Mouse (Mus musculus) heart, postnatal 0 days (tissue): ENCODE measurements around the gene Ppil1. TPM values are rescaled to one million over a fixed set of nuclear protein-coding genes. Genes with fewer than 3 reads are reported as not detected.

Source experiments
- ATAC-seq: fragments of 200-750 bp; cut with Nextera tagmentation; 2 replicates; pipeline ENCODE4 v1.8.0; 2017; ENCODE audit warnings: low read depth, moderate number of reproducible peaks, moderate library complexity; ENCODE audit not compliant: insufficient read depth
- DNase-seq: peaks from one replicate; pipeline ENCODE4 v3.0.0-alpha.2; 2016; ENCODE audit warnings: low spot score
- H3K27ac ChIP-seq: fragments of 300-500 bp; sonication (generic); 2 replicates; pipeline ENCODE4 v1.5.1; 2014; ENCODE audit warnings: low read depth, mild to moderate bottlenecking
- H3K27me3 ChIP-seq: fragments of 300-500 bp; sonication (generic); 2 replicates; pipeline ENCODE4 v1.6.1; 2014; ENCODE audit warnings: low read length, mixed read lengths; ENCODE audit not compliant: control insufficient read depth, insufficient read depth
- H3K36me3 ChIP-seq: fragments of 300-500 bp; sonication (generic); replicated peaks from 2 replicates; pipeline ENCODE4 v1.6.1; 2014; ENCODE audit warnings: low read length, mixed read lengths; ENCODE audit not compliant: control insufficient read depth, insufficient read depth
- H3K4me1 ChIP-seq: fragments of 300-500 bp; sonication (generic); 2 replicates; pipeline ENCODE4 v1.6.1; 2014; ENCODE audit warnings: antibody characterized with exemption; ENCODE audit not compliant: control insufficient read depth, insufficient read depth
- H3K4me2 ChIP-seq: fragments of 300-500 bp; sonication (generic); 2 replicates; pipeline ENCODE4 v1.6.1; 2014; ENCODE audit warnings: low read depth, mild to moderate bottlenecking, low read length, moderate library complexity
- H3K4me3 ChIP-seq: fragments of 300-500 bp; sonication (generic); 2 replicates; pipeline ENCODE4 v1.5.1; 2014; ENCODE audit warnings: low read depth, low read length
- H3K9ac ChIP-seq: fragments of 300-500 bp; sonication (generic); replicated peaks from 2 replicates; pipeline ENCODE4 v1.6.1; 2014; ENCODE audit warnings: low read depth, low read length, mixed read lengths
- H3K9me3 ChIP-seq: fragments of 300-500 bp; sonication (generic); replicated peaks from 2 replicates; pipeline ENCODE4 v1.6.1; 2016; ENCODE audit warnings: low read length; ENCODE audit not compliant: control insufficient read depth
- CTCF ChIP-seq: IDR thresholded peaks from 2 replicates; pipeline ENCODE4 v1.5.1; 2016; ENCODE audit warnings: antibody characterized with exemption, control low read depth, low read depth
- EP300 ChIP-seq: IDR thresholded peaks from 2 replicates; pipeline ENCODE4 v1.6.1; 2016; ENCODE audit warnings: antibody characterized with exemption, low read depth
- WGBS: fragments of 180-500 bp; shearing (Covaris S2); extraction: QIAGEN DNeasy Blood & Tissue Kit; methylation state at CpG from one replicate; pipeline ENCODE4 v1.1.7; 2014; 5-methylcytosine and 5-hydroxymethylcytosine counted together
- polyA plus RNA-seq: library from polyadenylated mRNA; unstranded; fragments of >200 nt; fragmentation: Nextera tagmentation; extraction: Ambion mirVana; gene quantifications from 2 replicates; pipeline ENCODE4 v1.2.1, GENCODE M21; 2015
- total RNA-seq: library from RNA; depleted of rRNA; stranded (reverse); fragments of >200 nt; gene quantifications from 2 replicates; pipeline ENCODE4 v1.2.3, GENCODE M21; 2014; ENCODE audit warnings: low replicate concordance

Gene Ppil1
- total and polyA plus RNA-seq, 2 experiments from 2014 or later: 46.3 to 75.5 TPM

DNA sequence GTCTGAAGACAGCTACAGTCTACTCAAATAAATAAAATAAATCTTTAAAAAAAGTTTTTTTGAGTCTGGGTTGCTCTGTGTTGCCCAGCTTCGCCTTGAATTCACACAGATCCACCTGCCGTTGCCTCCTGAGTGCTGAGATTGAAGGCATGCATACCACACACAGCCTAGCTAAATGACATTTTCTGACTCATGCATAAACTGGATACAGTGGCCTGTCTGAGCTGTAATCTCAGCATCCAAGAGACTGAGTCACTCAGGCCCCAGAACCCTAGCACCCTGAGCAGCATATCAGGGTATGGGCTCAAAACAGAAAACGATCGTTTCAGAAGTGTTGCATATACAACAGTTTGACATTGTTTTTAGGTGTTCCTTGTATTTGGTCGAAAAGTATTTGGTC is 17.6 kb upstream of the Ppil1 start:
- Histone ChIP-seq H3K4me3 (no peak overlapping the region), H3K36me3 (peaks cover 59% of the 10 kb centered on the region), H3K9ac (no peak overlapping the region), H3K4me2 (no peak overlapping the region), H3K27me3 (no peaks in the 10 kb centered on the region), H3K4me1 (no peaks in the 10 kb centered on the region), H3K27ac (no peak overlapping the region), H3K9me3 (no peaks in the 10 kb centered on the region)
- ATAC-seq (no peak), DNase-seq (no peak)
- TF ChIP-seq EP300 (no peak), CTCF (no peak)
- 84% methylated on average over 5 of the region's 5 CpGs for WGBS

DNA sequence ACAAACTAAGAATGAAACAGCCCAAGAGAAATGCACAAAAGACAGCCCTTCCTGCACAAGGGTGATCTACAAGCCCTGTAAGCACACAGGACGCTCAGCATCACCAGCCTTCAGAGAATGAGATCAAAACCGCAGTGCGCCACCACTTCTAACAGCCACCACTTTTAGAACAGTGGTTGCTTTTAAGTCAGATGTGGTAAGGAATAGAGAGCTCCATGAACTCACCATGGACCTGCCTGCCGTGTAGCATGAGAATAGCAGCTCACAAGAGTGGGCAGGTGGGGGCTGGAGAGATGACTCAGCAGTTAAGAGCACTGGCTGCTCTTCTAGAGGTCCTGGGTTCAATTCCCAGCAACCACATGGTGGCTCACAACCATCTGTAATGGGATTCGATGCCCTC is 16.4 kb upstream of the Ppil1 start:
- Histone ChIP-seq H3K36me3 (peaks cover 54% of the 10 kb centered on the region), H3K27me3 (no peaks in the 10 kb centered on the region), H3K4me3 (no peak overlapping the region), H3K27ac (no peak overlapping the region), H3K9me3 (no peaks in the 10 kb centered on the region), H3K4me1 (no peaks in the 10 kb centered on the region), H3K4me2 (no peak overlapping the region), H3K9ac (no peak overlapping the region)
- TF ChIP-seq EP300: no peak
- TF ChIP-seq CTCF: no peak
- WGBS: 90% methylated on average over 5 of the region's 5 CpGs
- ATAC-seq: no peak
- no peak for DNase-seq

DNA sequence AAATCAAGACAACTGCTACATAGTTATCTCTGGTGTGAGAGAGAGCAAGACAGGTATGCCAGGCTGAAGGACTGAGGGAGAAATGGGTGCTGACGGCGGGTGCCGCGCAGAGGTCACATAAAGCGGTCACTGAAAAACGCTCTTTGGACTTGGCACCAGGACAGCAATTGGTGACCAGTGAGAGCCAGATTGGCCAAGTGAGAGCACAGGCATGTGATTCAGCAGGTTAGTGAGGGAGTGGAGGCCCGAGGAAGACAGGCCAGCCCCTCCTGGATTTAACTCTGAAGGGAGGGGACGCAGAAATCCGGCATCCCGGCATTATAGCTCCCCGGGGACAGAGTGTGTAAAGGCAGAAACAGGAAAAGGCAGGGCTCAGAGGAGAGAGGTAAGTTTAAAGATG is 9.9 kb upstream of the Ppil1 start:
- no peak for DNase-seq

DNA sequence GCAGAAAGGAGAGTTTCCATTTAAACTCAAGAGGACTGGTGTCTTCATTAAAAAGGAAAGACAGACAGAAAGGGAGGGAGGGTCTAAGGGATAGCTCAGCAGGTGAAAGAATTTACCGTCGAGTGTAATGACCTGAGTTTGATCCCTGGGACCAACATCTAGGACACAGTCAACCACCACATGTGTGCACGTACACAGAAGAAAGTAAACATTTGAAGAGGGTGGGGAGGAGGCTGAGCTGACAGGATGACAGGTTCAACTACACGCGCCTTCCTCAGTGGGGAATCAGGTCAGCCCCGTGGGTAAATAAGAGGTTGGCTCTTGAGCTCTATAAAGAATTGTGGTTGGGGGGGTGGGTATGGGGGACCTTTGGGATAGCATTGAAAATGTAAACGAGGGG is 9.2 kb upstream of the Ppil1 start:
- no peak for DNase-seq
- Histone ChIP-seq H3K4me3 (no peak overlapping the region), H3K4me1 (peaks cover 16% of the 10 kb centered on the region; the same call in 1 of the 2 replicates), H3K9ac (no peak overlapping the region), H3K27me3 (no peaks in the 10 kb centered on the region), H3K9me3 (no peaks in the 10 kb centered on the region), H3K36me3 (no peaks in the 10 kb centered on the region), H3K4me2 (no peak overlapping the region), H3K27ac (no peak overlapping the region)
- TF ChIP-seq CTCF (no peak), EP300 (no peak)
- WGBS: 90% methylated on average over 7 of the region's 7 CpGs
- ATAC-seq: no peak

More for the DNA sequence above, 9.9 kb upstream of the Ppil1 start:
- no peak for ATAC-seq
- Histone ChIP-seq H3K4me2 (no peak overlapping the region), H3K27ac (no peak overlapping the region), H3K4me3 (no peak overlapping the region), H3K9me3 (no peaks in the 10 kb centered on the region), H3K4me1 (peaks cover 16% of the 10 kb centered on the region; the same call in 1 of the 2 replicates), H3K9ac (peak overlapping the region; percentile 33; the same call in 1 of the 2 replicates), H3K36me3 (0 out of 2 replicates have a peak, but pooled peaks cover 5% of the 10 kb centered on the region), H3K27me3 (no peaks in the 10 kb centered on the region)
- TF ChIP-seq EP300 (no peak), CTCF (no peak)
- 63% methylated on average over 11 of the region's 11 CpGs for WGBS

DNA sequence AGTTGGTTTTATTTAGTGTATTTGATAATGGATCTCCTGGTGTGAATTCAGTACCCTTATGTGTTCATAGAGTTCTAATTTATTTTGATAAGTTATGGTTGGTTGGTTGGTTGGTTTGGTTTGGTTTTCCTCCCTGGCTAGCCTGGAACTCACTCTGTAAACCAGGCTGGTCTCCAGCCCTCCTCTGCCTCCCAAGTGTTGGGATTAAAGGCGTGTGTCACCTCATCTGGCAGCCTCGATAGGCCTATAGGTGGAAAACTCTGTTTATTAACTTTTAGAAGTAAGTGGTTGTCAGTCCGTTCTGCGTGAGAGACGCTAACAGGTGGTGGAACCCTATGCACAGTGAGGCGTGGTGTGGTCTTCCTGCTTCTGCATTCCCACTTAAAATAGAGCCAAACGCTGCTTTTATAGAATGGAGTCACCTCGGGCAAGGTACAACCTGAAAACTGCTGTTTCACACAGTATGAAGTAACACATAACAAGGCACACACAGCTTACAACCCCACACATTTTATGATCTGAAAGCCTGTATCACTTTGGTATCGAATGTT is 6.2 kb upstream of the Ppil1 start:
- Histone ChIP-seq H3K27ac (no peak overlapping the region), H3K4me3 (no peak overlapping the region), H3K27me3 (no peaks in the 10 kb centered on the region), H3K4me2 (no peak overlapping the region; the same call in 1 of the 2 replicates), H3K9me3 (no peaks in the 10 kb centered on the region), H3K9ac (no peak overlapping the region), H3K36me3 (no peaks in the 10 kb centered on the region), H3K4me1 (peaks cover 16% of the 10 kb centered on the region; the same call in 1 of the 2 replicates)
- DNase-seq (no peak), ATAC-seq (no peak)
- TF ChIP-seq CTCF (no peak), EP300 (no peak)
- WGBS: 90% methylated on average over 9 of the region's 9 CpGs

DNA sequence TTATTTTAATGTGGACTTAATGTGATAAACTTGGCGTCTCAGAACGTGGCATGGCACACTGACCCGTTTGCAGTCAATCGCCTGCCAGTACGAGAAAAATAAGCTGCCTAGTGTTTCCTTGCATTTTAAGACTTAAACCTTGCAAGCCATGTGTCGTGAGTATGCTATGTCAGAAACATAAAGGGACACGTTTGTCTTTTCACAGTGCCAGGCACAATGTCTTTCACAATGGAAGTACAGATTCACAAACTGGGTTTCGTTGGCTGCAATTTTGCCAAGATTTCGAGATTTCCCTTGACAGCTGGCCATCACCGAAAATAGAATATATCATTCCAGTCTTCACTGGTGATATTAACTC is 5.3 kb upstream of the Ppil1 start:
- Histone ChIP-seq H3K36me3 (no peaks in the 10 kb centered on the region), H3K4me1 (peaks cover 16% of the 10 kb centered on the region; the same call in 1 of the 2 replicates), H3K27me3 (no peaks in the 10 kb centered on the region), H3K9me3 (no peaks in the 10 kb centered on the region), H3K4me2 (peak overlapping the region; percentile 80), H3K4me3 (peak overlapping the region; percentile 94), H3K27ac (peak overlapping the region; percentile 97), H3K9ac (peak overlapping the region; percentile 94)
- TF ChIP-seq EP300 (no peak), CTCF (no peak)
- ATAC-seq (no peak), DNase-seq (no peak)
- WGBS: 12% methylated on average over 10 of the region's 10 CpGs
